Mouse (Mus musculus): ENCODE data around the gene Ttbk1. TPM values are rescaled to one million over a fixed set of nuclear protein-coding genes. Genes with fewer than 3 reads are reported as not detected.
"Not testable (repeated sequence)": the region's sequence is repeated elsewhere in the genome, so short reads cannot be mapped to it uniquely, and the experiment has no call there.

Gene Ttbk1
- polyA plus RNA-seq, 1 experiment from 2014 or later: 0.04 TPM

DNA sequence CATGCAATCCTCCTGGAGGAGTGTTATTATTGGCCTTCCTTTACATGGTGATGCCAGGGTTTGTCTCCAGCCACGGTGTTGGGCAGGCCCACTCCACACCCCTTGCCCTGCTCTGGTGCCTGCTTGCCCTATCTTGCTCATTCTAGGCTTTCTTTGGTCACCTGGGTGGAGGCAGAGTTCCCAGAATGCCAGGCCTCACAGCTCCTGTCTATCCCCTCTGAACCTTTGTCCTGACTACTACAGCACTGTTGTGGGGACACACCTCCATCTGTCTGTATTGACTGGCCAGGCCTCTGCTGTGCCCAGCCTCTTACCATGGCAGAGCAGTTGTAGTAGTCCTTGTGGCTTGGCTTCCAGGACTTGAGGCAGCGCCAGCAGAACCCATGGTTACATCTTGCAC lies 15.3 kb upstream of the Ttbk1 start:
- ATAC-seq (ENCODE audit: borderline replicate concordance, extremely low read depth, low FRiP score, low TSS enrichment): no peak
- Histone ChIP-seq H3K9ac (no peak overlapping the region), H3K9me3 (no peaks in the 10 kb centered on the region), H3K4me2 (no peak overlapping the region), H3K27me3 (no peaks in the 10 kb centered on the region), H3K4me3 (no peak overlapping the region), H3K27ac (no peak overlapping the region), H3K4me1 (peaks cover under 1% of the 10 kb centered on the region; the same call in 1 of the 2 replicates), H3K36me3 (no peaks in the 10 kb centered on the region; the same call in none of the 2 replicates)
- WGBS: 87% methylated on average over 2 of the region's 2 CpGs

DNA sequence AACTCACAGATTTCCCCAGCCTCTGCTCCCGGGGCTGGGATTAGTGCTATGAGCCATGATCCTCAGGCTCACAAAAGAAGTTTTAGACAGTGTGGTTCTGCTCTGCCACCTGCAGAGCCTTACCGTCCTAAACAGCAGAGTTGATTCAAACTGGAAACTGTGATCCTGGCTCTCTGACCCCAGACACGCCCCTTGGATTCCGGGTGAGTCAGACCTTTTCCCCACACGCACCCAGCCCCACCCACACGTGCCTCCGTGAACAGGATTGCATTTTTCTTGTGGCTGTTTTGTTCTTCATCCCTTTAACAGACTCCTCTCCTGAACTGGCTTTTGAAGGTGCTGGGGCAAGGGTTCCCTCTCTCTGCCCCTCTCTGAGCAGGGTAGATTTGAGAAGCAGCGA lies 10.5 kb upstream of the Ttbk1 start:
- H3K4me2 ChIP-seq: no peak overlapping the region
- ATAC-seq (ENCODE audit: borderline replicate concordance, extremely low read depth, low FRiP score, low TSS enrichment): no peak
- H3K4me1 ChIP-seq: peaks cover 10% of the 10 kb centered on the region; the same call in 1 of the 2 replicates
- no peak overlapping the region for H3K4me3 ChIP-seq
- H3K9me3 ChIP-seq: no peaks in the 10 kb centered on the region
- H3K36me3 ChIP-seq: no peaks in the 10 kb centered on the region; the same call in none of the 2 replicates
- peaks cover 20% of the 10 kb centered on the region; the same call in 1 of the 2 replicates for H3K27me3 ChIP-seq
- no peak overlapping the region for H3K27ac ChIP-seq
- 74% methylated on average over 8 of the region's 8 CpGs for WGBS
- no peak overlapping the region for H3K9ac ChIP-seq

DNA sequence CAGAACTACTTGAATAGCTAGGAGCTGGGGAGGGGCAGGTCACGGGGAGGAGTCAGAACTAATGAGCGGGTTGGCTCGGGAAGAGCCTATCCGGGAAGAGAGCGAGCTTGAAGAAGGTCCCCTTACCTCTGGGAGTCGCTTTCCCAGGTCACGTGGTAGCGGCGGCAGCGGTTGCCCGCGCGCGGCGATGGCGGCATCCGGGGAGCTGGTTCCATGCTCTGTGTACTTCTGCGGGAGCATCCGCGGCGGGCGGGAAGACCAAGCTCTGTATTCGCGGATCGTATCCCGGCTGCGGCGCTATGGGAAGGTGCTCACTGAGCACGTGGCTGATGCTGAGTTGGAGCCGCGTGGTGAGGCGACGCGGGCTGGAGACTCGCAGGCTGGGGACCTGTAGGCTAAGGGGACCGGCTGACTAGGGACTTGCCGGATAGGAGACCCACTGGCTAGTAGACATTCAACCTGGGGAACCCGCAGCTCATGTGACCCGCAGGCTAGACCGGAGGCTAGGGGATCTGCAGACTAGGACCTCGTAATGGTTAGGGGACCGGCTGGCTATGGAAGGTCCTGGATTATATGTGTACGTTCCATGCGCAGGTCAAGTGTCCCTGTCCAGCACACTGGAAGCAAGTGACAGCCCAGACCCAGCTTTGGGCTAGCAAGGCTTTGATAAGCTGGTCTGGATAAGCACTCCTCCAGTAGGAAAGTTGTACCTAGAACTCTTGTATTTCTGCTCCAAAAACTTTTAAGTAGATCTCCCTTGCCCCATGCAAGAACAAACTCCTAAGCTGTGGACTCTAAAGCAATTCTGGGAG lies 9.4 kb upstream of the Ttbk1 start, which contains the start of gene Dnph1:
Dnph1 (plus strand) TSS at position 89 of the 812 bp plus-strand sequence.
- WGBS: under 1% methylated on average over 44 of the region's 44 CpGs

DNA sequence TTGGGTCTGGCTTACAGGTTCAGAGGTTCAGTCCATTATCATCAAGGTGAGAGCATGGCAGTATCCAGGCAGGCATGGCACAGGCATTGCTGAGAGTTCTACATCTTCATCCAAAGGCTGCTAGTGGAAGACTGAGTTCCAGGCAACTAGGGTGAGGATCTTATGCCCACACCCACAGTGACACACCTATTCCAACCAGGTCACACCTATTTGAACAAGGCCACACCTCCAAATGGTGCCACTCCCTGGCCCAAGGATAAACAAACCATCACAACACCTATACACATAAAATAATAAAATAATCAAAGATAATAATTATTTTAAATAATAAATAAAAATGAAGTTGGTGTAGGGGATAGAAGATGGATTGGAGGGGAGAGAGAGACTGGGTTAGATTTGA lies 8.6 kb upstream of the Ttbk1 start:
- H3K27ac ChIP-seq, H3K9ac ChIP-seq, H3K4me3 ChIP-seq, H3K9me3 ChIP-seq, H3K36me3 ChIP-seq: not testable (repeated sequence)
- peak; percentile 1; the same call in 1 of the 2 replicates for ATAC-seq (ENCODE audit: borderline replicate concordance, extremely low read depth, low FRiP score, low TSS enrichment)
- Histone ChIP-seq H3K27me3 (peaks cover 26% of the 10 kb centered on the region; the same call in 1 of the 2 replicates), H3K4me1 (peaks cover 10% of the 10 kb centered on the region; the same call in 1 of the 2 replicates), H3K4me2 (peak overlapping the region; percentile 93; the same call in 1 of the 2 replicates)

More for the DNA sequence above, 9.4 kb upstream of the Ttbk1 start, which contains the start of gene Dnph1:
- Histone ChIP-seq H3K27ac (no peak within 1 kb of the TSS), H3K4me1 (peaks cover 10% of the 10 kb centered on the region; the same call in 1 of the 2 replicates), H3K36me3 (no peaks in the 10 kb centered on the region; the same call in none of the 2 replicates), H3K9ac (peak within 1 kb of the TSS; percentile 64), H3K4me3 (peak within 1 kb of the TSS; percentile 59), H3K9me3 (no peaks in the 10 kb centered on the region), H3K27me3 (peaks cover 26% of the 10 kb centered on the region; the same call in 1 of the 2 replicates), H3K4me2 (peak within 1 kb of the TSS; percentile 93)
- ATAC-seq (ENCODE audit: borderline replicate concordance, extremely low read depth, low FRiP score, low TSS enrichment): peak; percentile 94

DNA sequence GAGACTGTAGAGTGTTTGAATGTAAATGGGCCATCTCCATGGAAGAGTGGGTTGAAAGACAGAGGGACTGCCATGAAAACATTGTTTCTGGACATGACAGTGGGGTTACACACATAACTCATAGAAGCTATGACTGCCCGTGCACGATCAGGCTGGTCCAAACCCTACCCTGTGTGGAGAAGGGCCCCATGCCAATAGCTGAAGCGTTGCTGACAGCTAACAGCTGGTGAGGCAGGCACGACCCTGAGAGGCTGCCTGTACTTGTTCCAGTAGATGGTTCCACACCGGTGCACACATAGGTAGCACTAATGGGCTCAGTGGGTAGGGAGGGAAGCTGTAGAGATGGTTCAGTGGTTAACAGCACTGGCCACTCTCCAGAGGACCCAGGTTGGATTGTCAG lies 8.0 kb upstream of the Ttbk1 start:
- Histone ChIP-seq H3K9me3 (no peaks in the 10 kb centered on the region), H3K9ac (no peak overlapping the region), H3K27me3 (peaks cover 27% of the 10 kb centered on the region; the same call in 1 of the 2 replicates), H3K4me2 (no peak overlapping the region), H3K4me3 (no peak overlapping the region), H3K36me3 (no peaks in the 10 kb centered on the region; the same call in none of the 2 replicates), H3K27ac (no peak overlapping the region), H3K4me1 (peaks cover 10% of the 10 kb centered on the region; the same call in 1 of the 2 replicates)
- 52% methylated on average over 5 of the region's 5 CpGs for WGBS
- ATAC-seq (ENCODE audit: borderline replicate concordance, extremely low read depth, low FRiP score, low TSS enrichment): no peak

DNA sequence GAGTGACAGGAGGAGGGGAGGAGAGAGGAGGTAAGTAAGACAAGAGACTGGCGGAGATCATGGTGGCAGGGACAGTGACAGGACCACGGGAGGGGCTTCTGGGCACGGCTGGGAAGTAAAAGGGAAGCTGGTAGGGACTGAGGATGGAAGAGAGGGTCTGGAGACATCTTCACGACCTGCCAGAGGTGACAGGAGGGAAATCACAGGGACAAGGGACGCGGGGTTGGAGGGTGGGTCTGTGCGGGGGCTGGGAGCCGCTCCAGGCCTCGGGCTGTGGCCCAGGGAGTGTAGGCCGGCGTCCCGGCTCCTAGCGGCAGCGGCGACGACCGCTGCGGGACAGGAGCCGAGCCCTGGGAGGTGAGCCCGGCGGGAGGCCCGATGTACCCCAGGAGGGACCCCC lies 480 bp downstream of the Ttbk1 start:
- Histone ChIP-seq H3K4me1 (peaks cover 14% of the 10 kb centered on the region; the same call in 1 of the 2 replicates), H3K4me2 (peak overlapping the region; percentile 68), H3K9ac (no peak overlapping the region), H3K4me3 (peak overlapping the region; percentile 34), H3K9me3 (no peaks in the 10 kb centered on the region), H3K36me3 (no peaks in the 10 kb centered on the region), H3K27ac (no peak overlapping the region), H3K27me3 (peaks cover 75% of the 10 kb centered on the region)
- ATAC-seq (ENCODE audit: borderline replicate concordance, extremely low read depth, low FRiP score, low TSS enrichment): no peak
- 6% methylated on average over 11 of the region's 22 CpGs for WGBS

DNA sequence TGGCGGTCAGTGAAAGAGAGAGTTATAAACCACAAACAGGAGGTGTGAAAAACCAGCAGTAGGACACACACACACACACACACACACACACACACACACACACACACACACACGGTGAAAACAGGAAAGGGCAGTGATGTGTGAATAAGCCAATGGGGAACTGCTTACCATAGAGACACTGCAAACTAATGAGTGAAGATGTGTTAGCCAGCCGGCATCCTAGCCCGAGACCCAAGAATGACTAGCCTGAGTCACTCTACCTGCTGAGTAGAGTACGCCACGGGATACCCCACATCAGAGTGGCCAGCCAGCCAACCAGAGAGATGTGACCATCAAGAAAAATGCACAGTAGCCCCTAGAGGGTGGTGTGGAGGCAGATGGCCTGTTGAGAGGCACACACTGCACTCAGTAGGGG lies 3.0 kb downstream of the Ttbk1 start:
- WGBS: 16% methylated on average over 6 of the region's 6 CpGs
- ATAC-seq (ENCODE audit: borderline replicate concordance, extremely low read depth, low FRiP score, low TSS enrichment): no peak
- peaks cover 77% of the 10 kb centered on the region for H3K27me3 ChIP-seq
- no peaks in the 10 kb centered on the region for H3K36me3 ChIP-seq
- peak overlapping the region; percentile 54; the same call in 1 of the 2 replicates for H3K4me2 ChIP-seq
- no peak overlapping the region for H3K27ac ChIP-seq
- peak overlapping the region; percentile 23 for H3K4me3 ChIP-seq
- H3K9ac ChIP-seq: no peak overlapping the region
- no peaks in the 10 kb centered on the region for H3K9me3 ChIP-seq
- peaks cover 14% of the 10 kb centered on the region; the same call in 1 of the 2 replicates for H3K4me1 ChIP-seq

DNA sequence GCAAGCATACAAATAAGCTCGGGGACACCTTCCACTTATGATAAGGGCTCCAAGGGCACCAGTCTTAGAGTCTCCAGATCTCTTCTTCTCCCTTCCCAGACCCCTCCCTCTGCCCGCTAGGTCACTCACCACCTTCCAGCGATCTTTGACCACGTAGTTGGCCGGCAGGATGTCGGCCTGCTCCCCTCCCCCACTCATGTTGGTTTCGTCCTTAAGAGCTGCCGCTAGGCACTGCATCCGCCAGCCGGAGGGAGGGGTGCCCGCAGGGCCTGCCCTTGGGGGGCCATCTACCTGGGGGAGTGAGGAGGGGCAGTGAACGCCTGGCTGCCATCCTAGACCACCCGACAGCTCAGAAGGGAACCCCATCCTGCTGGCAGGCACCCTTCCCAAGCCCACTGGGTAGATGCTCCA lies 3.4 kb downstream of the Ttbk1 start:
- 1% methylated on average over 13 of the region's 13 CpGs for WGBS
- ATAC-seq (ENCODE audit: borderline replicate concordance, extremely low read depth, low FRiP score, low TSS enrichment): no peak
- Histone ChIP-seq H3K27ac (no peak overlapping the region), H3K9ac (no peak overlapping the region), H3K4me1 (peaks cover 14% of the 10 kb centered on the region; the same call in 1 of the 2 replicates), H3K4me2 (peak overlapping the region; percentile 54), H3K27me3 (peaks cover 74% of the 10 kb centered on the region), H3K36me3 (no peaks in the 10 kb centered on the region), H3K4me3 (peak overlapping the region; percentile 23), H3K9me3 (no peaks in the 10 kb centered on the region)

DNA sequence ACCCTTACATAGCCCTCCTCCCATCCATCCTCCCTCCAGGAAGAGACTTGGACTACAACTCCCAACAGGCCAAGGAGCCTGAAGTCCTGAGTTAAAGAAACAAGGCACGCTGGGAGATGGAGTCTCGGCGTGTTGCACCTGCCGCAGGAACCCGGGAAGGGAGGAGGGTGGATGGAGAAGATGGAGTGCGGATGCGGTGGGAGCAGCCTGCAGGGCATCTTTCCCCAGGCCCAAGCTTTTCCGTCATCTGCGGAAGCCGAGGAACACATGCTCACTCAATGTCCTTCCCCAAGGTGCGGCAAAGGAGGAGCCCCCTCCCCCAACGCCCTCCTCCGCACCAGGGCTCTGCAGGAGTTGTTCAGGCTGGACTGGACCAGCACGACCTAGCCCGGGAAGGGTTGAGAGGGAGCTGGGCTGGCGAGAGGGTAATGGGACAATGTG lies 3.9 kb downstream of the Ttbk1 start:
- no peaks in the 10 kb centered on the region for H3K9me3 ChIP-seq
- no peak overlapping the region for H3K9ac ChIP-seq
- peak overlapping the region; percentile 54 for H3K4me2 ChIP-seq
- H3K36me3 ChIP-seq: no peaks in the 10 kb centered on the region
- H3K27me3 ChIP-seq: peaks cover 70% of the 10 kb centered on the region
- WGBS: 3% methylated on average over 16 of the region's 16 CpGs
- no peak for ATAC-seq (ENCODE audit: borderline replicate concordance, extremely low read depth, low FRiP score, low TSS enrichment)
- no peak overlapping the region for H3K27ac ChIP-seq
- peak overlapping the region; percentile 23 for H3K4me3 ChIP-seq
- peaks cover 14% of the 10 kb centered on the region; the same call in 1 of the 2 replicates for H3K4me1 ChIP-seq

DNA sequence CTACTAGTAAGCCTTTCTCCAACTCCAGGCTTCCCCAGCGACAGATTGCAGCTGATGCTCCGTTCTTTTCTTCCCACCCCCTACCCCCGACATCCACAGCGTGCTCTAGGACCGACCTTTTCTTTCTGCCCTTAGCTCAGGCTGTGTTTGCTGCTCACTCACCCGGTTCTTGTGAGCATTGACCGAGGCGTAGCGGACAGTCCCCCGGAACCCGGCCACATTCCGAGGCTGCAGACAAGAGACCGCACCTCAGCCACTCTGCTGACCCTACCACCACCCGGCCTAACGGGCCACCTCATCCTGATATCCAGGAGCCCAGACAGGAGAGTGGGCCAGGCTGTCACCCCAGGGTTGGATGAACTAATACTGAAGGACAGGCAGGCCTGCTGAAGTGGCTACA lies 10.2 kb downstream of the Ttbk1 start:
- Histone ChIP-seq H3K9me3 (no peaks in the 10 kb centered on the region), H3K27me3 (peaks cover 18% of the 10 kb centered on the region; the same call in 1 of the 2 replicates), H3K4me2 (no peak overlapping the region), H3K9ac (no peak overlapping the region), H3K36me3 (no peaks in the 10 kb centered on the region), H3K27ac (no peak overlapping the region), H3K4me1 (no peaks in the 10 kb centered on the region), H3K4me3 (no peak overlapping the region)
- WGBS: 77% methylated on average over 15 of the region's 15 CpGs
- ATAC-seq (ENCODE audit: borderline replicate concordance, extremely low read depth, low FRiP score, low TSS enrichment): no peak

DNA sequence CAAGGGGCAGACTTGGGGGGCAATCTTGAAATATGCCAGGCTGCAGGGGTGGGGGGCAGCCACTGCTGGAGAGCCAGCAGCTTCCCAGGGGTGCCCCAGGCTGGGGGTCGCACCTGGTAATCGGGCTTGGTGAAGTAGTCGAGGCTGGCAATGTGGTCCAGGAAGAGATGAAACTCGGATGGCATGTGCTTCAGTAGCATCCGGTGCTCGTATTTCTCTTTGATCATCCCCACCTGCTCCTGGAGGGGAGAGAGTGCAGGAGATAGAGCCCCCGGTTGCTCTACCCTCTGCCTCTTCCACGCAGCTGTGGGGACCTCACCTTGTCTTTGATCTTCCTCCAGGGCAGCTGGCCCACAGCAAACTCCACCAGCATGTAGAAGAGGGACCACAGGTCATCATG lies 10.9 kb downstream of the Ttbk1 start:
- Histone ChIP-seq H3K27ac (no peak overlapping the region), H3K4me2 (no peak overlapping the region), H3K36me3 (no peaks in the 10 kb centered on the region), H3K27me3 (peaks cover 18% of the 10 kb centered on the region; the same call in 1 of the 2 replicates), H3K4me3 (no peak overlapping the region), H3K9ac (no peak overlapping the region), H3K4me1 (no peaks in the 10 kb centered on the region), H3K9me3 (no peaks in the 10 kb centered on the region)
- ATAC-seq (ENCODE audit: borderline replicate concordance, extremely low read depth, low FRiP score, low TSS enrichment): no peak
- WGBS: 52% methylated on average over 8 of the region's 8 CpGs

DNA sequence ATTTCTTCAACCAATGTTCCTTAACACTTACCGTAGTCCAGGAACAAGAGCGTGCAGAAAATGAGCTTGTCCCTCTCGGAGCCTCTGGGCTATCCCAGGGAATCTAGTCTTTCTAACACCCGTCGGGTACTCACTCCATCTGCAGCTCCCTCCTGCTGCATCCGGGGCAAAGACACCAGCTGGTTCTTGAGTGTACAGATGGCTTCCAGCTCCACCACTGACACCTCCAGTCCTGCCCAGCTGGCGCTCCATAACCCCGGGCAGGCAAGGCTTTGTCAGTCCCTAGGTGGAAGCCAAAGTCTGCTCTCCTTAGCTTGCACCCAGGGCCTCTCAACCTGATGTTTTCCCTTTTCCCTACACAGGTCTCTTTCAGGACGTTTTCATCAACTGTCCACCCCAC lies 19.6 kb downstream of the Ttbk1 start:
- Histone ChIP-seq H3K4me2 (no peak overlapping the region), H3K27ac (no peak overlapping the region), H3K36me3 (no peaks in the 10 kb centered on the region), H3K9ac (no peak overlapping the region), H3K9me3 (no peaks in the 10 kb centered on the region), H3K4me3 (no peak overlapping the region), H3K27me3 (peaks cover 7% of the 10 kb centered on the region), H3K4me1 (no peaks in the 10 kb centered on the region)
- 56% methylated on average over 9 of the region's 9 CpGs for WGBS
- ATAC-seq (ENCODE audit: borderline replicate concordance, extremely low read depth, low FRiP score, low TSS enrichment): no peak
